Mouse (Mus musculus) G1E (cell line): ENCODE data around the gene Ap3b1. TPM values are rescaled to one million over a fixed set of nuclear protein-coding genes. Genes with fewer than 3 reads are reported as not detected.
A peak's percentile ranks its signal among the peaks of the same experiment; 100 is the strongest.
"Not testable (repeated sequence)": the region's sequence is repeated elsewhere in the genome, so short reads cannot be mapped to it uniquely, and the experiment has no call there.

Experiments used
- ATAC-seq: 2 replicates; pipeline ENCODE4 v1.8.0; 2016; ENCODE audit warnings: mild to moderate bottlenecking; ENCODE audit not compliant: insufficient number of reproducible peaks, poor library complexity, low FRiP score, severe bottlenecking; ENCODE audit errors: extremely low read depth
- DNase-seq: peaks from one replicate; pipeline ENCODE4 v3.0.0; 2012; ENCODE audit warnings: low spot score
- H3K27me3 ChIP-seq: 2 replicates; pipeline ENCODE4 v1.6.1; 2012; ENCODE audit warnings: mild to moderate bottlenecking, low read length, inconsistent platforms; ENCODE audit not compliant: insufficient read depth
- H3K36me3 ChIP-seq: replicated peaks from 2 replicates; pipeline ENCODE3; 2012; ENCODE audit warnings: mild to moderate bottlenecking, inconsistent platforms
- H3K4me1 ChIP-seq: 2 replicates; pipeline ENCODE4 v1.6.1; 2012; ENCODE audit warnings: low read depth, low read length, inconsistent platforms, mixed read lengths; ENCODE audit not compliant: insufficient read depth
- H3K4me3 ChIP-seq: 2 replicates; pipeline ENCODE4 v1.5.1; 2012; ENCODE audit warnings: low read depth, mild to moderate bottlenecking, inconsistent platforms, low read length, moderate library complexity, mixed read lengths
- H3K9me3 ChIP-seq: replicated peaks from 2 replicates; pipeline ENCODE4 v1.6.1; 2012; ENCODE audit warnings: inconsistent platforms
- CTCF ChIP-seq: IDR thresholded peaks from 2 replicates; pipeline ENCODE4 v1.5.1; 2012; ENCODE audit warnings: low read depth, low read length, inconsistent platforms, mixed read lengths
- GATA1 ChIP-seq: IDR thresholded peaks from 2 replicates; pipeline ENCODE4 v1.6.1; 2012; ENCODE audit warnings: borderline replicate concordance, low read length, inconsistent platforms, mixed read lengths
- GATA2 ChIP-seq: IDR thresholded peaks from 2 replicates; pipeline ENCODE4 v1.6.1; 2012; ENCODE audit warnings: low read depth, low read length, inconsistent platforms, borderline replicate concordance
- POLR2AphosphoS5 ChIP-seq: IDR thresholded peaks from 2 replicates; pipeline ENCODE4 v1.6.1; 2012; ENCODE audit warnings: low read depth, low read length, inconsistent platforms; ENCODE audit not compliant: insufficient replicate concordance
- TAL1 ChIP-seq: conservative IDR thresholded peaks from 2 replicates; pipeline ENCODE4 v1.6.1; 2012; ENCODE audit warnings: low read depth, low read length, inconsistent platforms, mixed read lengths
- polyA plus RNA-seq: library from polyadenylated mRNA; stranded (reverse); fragments of >175 nt; gene quantifications from 2 replicates; pipeline ENCODE4 v1.2.3, GENCODE M21; 2012
- total RNA-seq, 2 experiments: library from RNA; stranded (forward) in 1 of 2; stranded (reverse) in 1 of 2; fragments of 200-1000 nt in 1 of 2; fragments of >200 nt in 1 of 2; fragmentation: Nextera tagmentation in 1 of 2; gene quantifications; 2 replicates each; pipeline ENCODE4 v1.2.3; 2014 to 2017

Ap3b1 gene
- total RNA-seq (2014; fragmentation: Nextera tagmentation) (134 and 138 TPM in 2 replicates), total RNA-seq (2017) (116 and 126 TPM in 2 replicates), polyA plus RNA-seq (26.1 and 32.3 TPM in 2 replicates)

DNA sequence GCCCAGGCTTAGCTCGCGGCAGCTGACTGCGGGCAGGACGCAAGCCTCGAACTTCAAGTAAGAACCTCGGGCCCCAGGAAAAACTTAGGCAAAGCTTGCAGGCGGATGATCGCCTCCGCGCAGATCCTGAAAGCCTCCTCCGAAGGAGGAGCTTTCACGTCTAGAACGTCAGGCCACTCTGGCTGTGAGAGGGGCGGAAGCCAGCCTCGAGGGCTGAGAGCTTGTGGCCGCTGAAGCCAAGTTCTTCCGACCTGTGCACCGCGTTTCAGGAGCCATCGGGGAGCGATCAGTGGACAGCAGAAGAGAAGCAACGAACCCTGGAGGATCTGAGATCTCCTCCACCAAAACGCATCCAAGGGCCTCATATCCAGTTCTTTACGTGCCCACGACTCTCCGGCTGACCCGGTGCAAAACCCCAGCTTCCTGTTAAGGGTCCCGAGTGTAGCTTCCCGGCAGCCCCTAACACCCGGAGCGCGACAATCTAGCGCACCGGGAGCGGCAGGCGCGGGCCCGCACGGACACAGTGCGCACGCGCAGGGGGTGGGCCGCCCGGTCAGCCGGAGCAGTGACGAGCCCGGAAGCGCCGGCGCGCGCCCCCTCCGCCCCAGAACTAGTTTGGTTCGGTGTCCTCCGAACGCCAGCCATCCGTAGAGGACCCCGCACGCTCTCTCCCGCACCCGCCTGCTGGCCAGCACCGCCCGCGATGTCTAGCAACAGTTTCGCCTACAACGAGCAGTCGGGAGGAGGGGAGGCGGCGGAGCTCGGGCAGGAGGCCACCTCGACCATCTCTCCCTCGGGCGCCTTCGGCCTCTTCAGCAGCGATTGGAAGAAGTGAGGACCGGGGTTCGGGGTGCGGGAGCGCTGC, at the start of gene Ap3b1:
Gene Ap3b1, plus strand, starts transcription at position 560 of the 865 bp plus-strand sequence.
- Histone ChIP-seq H3K4me1 (peaks cover 29% of the 10 kb centered on the region), H3K9me3 (peaks cover 5% of the 10 kb centered on the region), H3K36me3 (peaks cover 22% of the 10 kb centered on the region), H3K4me3 (peak within 1 kb of the TSS; percentile 97), H3K27me3 (no peaks in the 10 kb centered on the region)
- ATAC-seq (peak; percentile 79), DNase-seq (peak; percentile 92)
- TF ChIP-seq CTCF (no peak), GATA1 (no peak), TAL1 (no peak), POLR2AphosphoS5 (no peak), GATA2 (no peak)

DNA sequence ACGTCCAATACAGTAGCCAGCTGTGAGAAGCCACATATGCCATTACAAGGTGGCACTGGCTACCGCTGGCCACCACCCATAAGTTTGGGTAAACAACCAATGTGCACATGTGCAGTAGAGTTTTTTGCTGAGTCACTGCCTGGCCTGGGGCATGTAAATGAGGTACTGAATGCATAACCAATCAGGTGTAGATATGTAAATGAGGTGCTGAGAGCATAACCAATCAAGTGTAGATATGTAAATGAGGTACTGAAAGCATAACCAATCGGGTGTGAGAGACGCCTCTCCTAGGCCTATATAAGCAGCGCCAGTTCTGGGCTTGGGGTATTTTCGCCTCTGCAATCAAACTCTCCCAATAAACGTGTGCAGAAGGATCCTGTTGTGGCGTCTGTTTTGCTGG, 45.9 kb upstream of the Ap3b1 start:
- DNase-seq, H3K4me3 ChIP-seq, ATAC-seq: not testable (repeated sequence)

DNA sequence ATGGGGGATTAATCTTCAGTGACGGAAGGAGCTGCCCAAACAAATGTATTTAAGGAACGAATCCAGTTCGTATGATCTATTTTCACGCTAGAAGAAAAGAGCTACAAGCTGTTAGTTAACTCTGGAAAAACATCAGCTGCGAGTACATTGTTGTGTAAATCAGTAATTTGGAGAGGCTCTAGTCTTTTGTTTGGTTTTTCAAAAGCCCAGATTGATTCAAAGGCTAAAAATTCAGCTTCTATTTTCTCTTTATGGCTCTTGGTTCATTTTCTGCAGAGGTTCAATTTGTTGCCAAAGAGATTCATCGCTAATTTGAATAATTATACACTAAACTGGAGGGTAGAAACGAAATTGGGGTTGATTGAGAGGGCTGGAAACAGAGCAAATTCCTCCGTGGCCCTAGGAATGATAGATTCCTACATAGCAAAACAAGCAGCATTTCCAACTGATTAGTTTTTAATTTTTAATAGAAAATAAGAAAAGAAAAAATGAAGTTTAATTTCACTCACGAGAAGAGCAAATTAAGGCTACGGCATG, 41.7 kb upstream of the Ap3b1 start:
- Histone ChIP-seq H3K36me3 (no peaks in the 10 kb centered on the region), H3K4me1 (no peaks in the 10 kb centered on the region; the same call in 1 of the 2 replicates), H3K27me3 (peaks cover 10% of the 10 kb centered on the region), H3K4me3 (no peak overlapping the region), H3K9me3 (no peaks in the 10 kb centered on the region; the same call in 1 of the 2 replicates)
- TF ChIP-seq GATA2 = no peak
- TF ChIP-seq TAL1 = no peak
- no peak for TF ChIP-seq POLR2AphosphoS5
- TF ChIP-seq GATA1 = no peak
- no peak for TF ChIP-seq CTCF
- ATAC-seq = no peak
- DNase-seq = no peak

More for the DNA sequence above, 45.9 kb upstream of the Ap3b1 start:
- H3K4me1 ChIP-seq, H3K9me3 ChIP-seq, H3K36me3 ChIP-seq: not testable (repeated sequence)
- peaks cover 11% of the 10 kb centered on the region; the same call in 1 of the 2 replicates for H3K27me3 ChIP-seq

DNA sequence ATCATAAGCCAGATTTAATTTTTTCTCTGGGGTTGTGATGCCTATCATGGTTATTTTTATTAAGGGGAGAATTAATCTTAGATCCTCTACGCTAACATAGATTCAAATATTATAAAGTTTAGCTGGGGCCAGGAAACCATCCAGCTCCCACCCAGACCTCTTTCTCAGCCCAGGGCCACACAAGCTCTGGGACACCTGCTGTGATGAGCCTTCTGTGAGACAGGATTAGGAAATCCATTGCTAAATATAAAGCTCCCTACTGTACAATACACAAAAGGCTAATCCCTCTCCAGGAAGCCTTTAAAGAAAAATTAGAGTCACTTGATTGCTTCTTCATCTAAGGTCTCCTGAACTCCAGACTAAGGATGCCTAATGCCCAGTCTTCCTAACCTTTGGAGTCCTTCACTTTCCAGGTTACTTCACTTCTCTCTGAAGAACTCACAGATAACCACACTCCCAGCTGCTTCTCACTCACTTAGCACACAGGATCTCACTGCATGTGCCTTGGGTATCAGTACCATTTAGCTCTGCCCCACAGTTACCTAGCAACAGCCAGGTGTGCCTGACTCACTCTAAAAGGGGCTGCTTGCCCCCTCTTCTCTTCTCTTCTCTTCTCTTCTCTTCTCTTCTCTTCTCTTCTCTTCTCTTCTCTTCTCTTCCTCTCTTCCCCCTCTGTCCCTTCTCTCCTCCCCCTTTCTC, 37.5 kb upstream of the Ap3b1 start:
- Histone ChIP-seq H3K9me3 (0 out of 2 replicates have a peak, but pooled peaks cover 2% of the 10 kb centered on the region), H3K27me3 (peaks cover 10% of the 10 kb centered on the region), H3K4me3 (no peak overlapping the region), H3K4me1 (no peaks in the 10 kb centered on the region; the same call in 1 of the 2 replicates), H3K36me3 (no peaks in the 10 kb centered on the region)
- DNase-seq (no peak), ATAC-seq (no peak)
- TF ChIP-seq GATA2 (no peak), GATA1 (no peak), POLR2AphosphoS5 (no peak)

DNA sequence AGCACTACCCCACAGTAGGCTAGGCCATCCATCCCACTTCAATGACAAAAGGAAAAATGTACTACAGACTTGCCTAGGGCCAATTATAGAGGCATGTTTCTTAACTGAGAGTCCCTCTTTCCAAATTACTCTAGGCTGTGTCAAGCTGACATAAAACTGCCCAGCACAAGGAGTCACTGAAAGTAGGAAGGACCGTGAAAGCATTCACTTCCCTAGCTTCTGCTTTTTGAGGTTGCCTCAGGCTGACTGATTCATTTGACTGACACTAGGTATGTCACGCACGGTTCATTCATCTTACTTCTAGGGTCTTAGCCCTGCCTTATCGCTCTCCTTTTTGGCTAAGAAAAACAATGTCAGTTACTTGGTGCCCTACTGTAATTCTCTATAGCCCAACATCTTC, 36.3 kb upstream of the Ap3b1 start:
- Histone ChIP-seq H3K9me3 (0 out of 2 replicates have a peak, but pooled peaks cover 2% of the 10 kb centered on the region), H3K36me3 (no peaks in the 10 kb centered on the region), H3K4me1 (no peaks in the 10 kb centered on the region; the same call in 1 of the 2 replicates), H3K4me3 (no peak overlapping the region), H3K27me3 (peaks cover 10% of the 10 kb centered on the region)
- DNase-seq (no peak), ATAC-seq (no peak)
- TF ChIP-seq GATA1 = no peak
- no peak for TF ChIP-seq POLR2AphosphoS5
- TF ChIP-seq TAL1 = no peak
- TF ChIP-seq GATA2 = no peak
- TF ChIP-seq CTCF = no peak

DNA sequence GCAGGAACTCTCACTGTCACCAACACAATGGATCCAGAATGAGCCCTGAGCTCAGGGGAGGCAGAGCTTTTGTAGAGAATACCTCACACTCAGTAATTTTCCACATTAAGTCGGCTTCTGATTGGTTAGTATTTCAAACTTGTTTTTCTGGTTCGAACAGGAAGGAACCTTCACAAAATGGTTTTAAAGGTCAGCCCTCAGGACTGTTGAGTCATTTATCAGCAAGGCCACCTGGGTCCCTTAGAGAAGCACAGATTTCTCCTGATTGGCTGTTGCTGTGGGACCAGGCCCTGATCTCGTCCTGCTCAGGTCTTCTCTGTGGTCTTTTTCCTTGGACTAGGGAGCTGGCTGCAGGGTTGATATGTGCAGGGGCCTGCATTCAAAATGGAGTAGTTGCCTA, 30.7 kb upstream of the Ap3b1 start:
- 0 out of 2 replicates have a peak, but pooled peaks cover 2% of the 10 kb centered on the region for H3K9me3 ChIP-seq
- TF ChIP-seq GATA2 (no peak), GATA1 (no peak), POLR2AphosphoS5 (no peak), TAL1 (no peak), CTCF (no peak)
- ATAC-seq = no peak
- H3K4me3 ChIP-seq = no peak overlapping the region
- no peak for DNase-seq
- H3K27me3 ChIP-seq = no peaks in the 10 kb centered on the region; the same call in 1 of the 2 replicates
- no peaks in the 10 kb centered on the region for H3K36me3 ChIP-seq
- H3K4me1 ChIP-seq = peaks cover 3% of the 10 kb centered on the region; the same call in 1 of the 2 replicates

DNA sequence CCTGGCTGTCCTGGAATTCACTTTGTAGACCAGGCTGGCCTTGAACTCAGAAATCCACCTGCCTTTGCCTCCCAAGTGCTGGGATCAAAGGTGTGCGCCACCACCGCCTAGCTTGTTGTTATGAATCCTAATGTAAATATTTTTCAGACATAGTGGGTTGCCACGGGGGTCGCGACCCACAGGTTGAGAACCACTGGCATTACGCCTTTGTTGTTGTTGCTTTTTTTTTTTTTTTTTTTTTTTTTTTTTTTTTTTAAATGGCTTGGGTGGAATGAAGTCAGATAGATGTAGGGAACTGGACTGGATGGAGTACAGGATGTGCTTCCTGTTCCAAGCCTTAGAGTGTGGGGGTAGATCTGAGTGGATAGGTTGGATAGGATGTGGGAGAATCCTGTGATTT, 29.8 kb upstream of the Ap3b1 start:
- not testable (repeated sequence) for H3K9me3 ChIP-seq, ATAC-seq, DNase-seq, H3K36me3 ChIP-seq, H3K4me1 ChIP-seq, H3K4me3 ChIP-seq, H3K27me3 ChIP-seq
